Mouse (Mus musculus) lung, postnatal 36 days (tissue): ENCODE results near the gene Fbf1.
"Not testable (repeated sequence)": the region's sequence is repeated elsewhere in the genome, so short reads cannot be mapped to it uniquely, and the experiment has no call there.

Experiments used
- DNase-seq: peaks from one replicate; pipeline ENCODE4 v3.0.0; 2022; ENCODE audit warnings: mixed read lengths

Gene Fbf1

DNA sequence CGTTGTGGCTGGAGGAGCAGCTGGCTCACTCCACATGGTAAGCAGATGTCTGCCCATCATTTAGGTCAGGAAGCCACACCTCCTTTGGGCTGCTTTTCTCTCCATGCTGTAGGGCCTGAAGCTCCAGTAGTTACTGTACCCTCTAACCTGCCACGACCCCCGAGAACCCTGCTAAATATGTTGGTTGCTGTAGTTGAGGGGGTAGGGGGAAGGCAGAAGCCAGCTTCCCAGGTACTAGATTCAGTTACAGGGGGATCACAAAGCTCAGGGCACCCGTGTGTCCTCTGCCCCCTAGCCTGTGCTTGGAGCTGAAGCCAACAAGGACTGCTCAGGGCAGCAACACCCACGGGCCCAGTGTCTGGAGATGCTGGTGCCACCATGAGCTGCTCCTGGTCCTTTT, 34.5 kb downstream of the Fbf1 start:
- no peak for DNase-seq

DNA sequence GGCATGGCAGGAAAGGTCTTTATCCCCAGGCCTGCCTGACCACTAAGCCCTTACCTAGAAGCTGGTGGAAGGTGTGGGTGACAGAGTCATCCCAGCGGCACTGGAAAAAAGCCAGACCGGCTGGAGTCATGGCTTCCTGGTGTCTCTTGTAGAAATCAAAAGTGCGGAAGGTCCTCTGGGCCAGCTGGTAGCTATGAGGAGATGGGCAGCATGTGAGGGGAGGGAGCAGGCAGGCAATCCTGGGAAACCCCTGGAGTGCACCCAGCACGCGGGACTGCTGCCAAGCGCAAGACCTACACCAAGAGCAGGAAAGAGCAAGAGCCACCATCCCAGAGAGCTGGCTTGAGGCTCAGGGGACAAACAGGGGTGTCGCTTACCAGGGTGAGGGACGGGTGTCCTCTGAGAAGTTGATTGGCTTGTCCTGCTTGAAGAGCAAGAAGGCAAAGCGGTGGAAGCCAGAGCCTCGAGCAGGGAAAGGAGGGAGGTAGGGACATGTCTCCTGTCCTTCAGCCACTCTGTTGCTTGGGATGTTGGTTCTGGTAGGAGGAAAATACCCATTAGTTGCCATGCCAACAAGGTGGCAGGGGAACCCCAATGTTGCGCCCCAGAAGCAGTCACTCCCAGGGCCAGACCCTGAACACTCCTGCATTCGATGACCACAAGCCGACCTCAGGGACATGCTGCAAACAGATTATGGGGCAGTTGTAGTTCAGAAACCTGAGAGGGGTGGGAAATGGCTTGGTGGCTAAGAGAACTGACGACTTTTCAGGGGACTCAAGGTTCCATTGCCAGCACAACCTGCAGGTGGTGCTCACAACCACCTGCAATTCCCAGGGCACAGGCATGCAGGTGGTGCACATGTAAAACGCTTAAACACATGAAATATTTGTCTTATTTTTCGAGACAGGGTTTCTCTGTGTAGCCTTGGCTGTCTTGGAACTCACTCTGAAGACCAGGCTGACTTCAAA, 35.3 kb downstream of the Fbf1 start:
- DNase-seq, result no peak

DNA sequence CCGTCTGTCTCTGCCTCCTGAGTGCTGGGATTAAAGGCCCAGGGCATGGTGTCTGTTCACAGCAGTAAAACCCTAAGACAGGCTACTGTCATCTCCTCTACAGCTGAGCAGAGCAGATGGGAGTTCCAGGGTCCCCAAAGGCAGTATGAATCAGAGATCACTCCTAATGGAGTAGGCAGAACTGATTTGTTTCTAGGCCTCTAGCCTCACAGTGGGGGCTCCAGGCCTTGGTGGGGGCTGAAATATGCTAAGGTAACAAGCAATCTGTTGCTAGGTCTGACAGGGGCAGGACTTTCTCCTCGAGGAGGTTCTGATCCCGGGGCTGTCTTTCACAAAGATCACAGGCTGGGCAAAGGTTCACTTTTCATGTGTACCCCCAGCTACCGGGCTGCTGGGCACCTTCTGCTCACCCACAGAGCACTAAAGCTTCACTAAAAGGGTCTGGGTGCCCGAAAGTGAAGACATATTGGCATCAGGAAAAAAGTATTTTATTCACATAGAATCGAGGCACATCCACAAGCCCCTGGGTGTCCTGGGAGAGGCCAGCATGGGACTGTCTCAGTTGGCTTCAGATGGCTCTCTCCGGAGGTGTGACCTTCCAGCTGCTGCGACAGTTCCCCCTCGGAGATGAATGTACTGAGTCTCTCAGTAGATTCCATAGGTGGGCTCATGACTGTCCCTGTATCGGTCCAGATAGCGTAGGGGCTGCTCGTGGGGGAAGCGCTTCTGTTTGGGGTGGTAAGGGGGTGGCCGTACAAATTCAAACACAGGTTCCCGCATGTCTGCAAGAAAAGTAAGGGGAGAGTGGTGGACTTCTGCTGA, 36.4 kb downstream of the Fbf1 start:
- no peak for DNase-seq

DNA sequence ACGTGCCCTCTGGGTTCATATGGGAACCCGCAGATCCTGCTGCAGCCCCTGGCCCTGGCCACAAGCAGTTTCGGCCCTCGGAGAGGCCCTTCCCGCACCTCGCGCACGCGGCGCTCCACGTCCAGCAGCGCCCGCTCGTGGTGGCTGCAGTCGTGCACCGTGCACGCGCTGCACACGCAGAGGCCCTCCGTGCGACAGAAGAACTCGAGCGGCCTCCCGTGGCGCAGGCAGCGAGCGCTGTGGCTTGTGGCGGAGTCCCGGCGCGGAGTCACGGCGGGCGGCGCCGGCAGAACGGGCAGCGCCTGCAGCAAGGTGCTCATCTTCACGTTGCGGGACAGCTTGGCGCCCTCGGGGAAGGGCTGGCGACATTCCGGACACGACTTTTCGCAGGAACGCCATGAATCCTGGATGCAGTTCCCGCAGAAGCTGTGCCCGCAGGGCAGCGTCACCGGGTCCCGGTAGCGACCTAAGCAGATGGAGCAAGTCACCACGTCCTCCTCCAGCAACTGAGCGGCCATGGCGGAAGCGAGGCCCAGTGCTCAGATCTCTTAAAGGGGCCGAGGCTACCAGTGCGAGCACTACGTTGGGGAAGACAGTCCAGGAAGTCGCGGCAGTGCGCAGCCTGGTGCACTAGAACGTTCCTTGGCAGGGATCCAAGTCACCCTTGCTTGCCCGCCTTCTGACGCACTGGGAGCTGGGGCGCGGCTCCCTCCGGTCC, 37.3 kb downstream of the Fbf1 start, which contains the start of gene Trim65:
Gene Trim65 (minus strand): TSS at position 641 of the 718 bp plus-strand sequence.
- peak; percentile 97 for DNase-seq

DNA sequence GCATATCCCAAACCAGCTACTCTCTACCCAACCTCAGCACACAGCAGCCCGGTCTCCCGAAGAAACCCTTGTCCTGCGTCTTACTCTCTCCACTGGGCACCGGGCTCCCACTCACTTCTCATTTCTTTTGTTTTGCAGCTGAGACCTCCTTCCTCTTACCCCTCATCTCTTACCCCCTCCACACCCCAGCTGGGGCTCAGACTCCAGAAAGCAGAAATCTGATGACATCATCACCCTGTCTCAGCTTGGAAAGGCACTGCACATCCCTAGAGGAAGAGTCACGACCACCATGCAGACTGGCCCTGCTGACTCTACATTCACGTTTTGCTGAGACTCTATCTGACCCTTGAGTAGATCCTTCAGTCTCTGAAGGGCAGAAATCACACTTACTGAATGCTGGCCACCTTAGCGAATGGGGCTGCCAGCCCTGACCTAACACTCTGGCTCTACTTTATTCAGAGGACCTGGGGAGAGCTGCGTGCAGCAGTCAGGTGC, 37.9 kb downstream of the Fbf1 start:
- DNase-seq, result no peak

DNA sequence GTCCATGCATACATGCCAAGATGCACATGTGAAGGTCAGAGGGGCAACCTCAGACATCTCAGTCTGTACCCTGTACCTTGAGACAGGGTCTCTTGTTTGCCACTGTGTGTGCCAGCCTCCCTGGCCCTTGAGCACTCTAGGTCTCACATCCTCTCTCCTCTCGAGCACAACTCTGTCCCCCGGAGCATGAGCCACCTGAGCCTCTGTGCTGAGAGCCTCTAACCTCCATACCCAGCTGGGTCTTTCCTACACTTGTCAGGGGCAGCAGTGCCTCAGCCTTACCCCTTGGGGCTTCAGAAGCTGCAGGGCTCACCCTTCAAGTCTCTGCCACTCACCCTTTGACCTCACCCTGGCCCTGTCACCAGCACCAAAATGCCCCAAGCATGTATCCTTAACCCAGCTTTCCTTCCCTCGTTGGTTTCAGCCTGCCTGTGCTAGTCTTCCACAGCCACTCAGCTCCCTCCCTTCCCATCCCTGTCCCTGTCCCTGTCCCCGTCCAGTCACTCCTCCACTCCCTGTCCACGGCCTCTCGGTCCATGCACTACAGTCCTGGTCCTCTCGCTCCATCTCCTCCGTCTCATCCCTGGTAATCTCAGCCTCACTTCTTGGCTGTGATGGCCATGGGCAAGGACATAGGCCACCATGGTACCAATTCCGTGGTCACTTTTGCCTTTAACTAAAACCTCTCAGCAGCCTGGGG, 38.7 kb downstream of the Fbf1 start:
- DNase-seq, result no peak

DNA sequence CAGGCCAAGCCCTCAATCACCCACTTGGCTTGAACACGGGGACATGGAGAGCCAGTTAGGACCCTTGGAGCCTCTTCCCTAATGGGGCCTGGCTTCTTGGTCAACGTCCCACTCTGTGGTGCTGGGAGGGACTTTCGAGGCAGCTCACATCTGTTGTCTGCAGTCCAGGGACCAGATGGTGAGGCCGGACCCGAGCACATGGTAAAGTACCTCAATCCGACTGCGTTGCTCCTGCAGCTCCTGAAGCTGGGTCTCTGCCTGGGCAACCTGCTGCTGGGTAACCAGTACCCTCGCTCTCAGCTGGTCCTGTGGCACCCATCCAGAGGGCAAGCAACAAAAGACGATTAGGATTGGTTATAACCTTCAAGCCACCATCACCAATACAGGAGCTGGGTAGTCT, 40.0 kb downstream of the Fbf1 start:
- DNase-seq, result no peak

DNA sequence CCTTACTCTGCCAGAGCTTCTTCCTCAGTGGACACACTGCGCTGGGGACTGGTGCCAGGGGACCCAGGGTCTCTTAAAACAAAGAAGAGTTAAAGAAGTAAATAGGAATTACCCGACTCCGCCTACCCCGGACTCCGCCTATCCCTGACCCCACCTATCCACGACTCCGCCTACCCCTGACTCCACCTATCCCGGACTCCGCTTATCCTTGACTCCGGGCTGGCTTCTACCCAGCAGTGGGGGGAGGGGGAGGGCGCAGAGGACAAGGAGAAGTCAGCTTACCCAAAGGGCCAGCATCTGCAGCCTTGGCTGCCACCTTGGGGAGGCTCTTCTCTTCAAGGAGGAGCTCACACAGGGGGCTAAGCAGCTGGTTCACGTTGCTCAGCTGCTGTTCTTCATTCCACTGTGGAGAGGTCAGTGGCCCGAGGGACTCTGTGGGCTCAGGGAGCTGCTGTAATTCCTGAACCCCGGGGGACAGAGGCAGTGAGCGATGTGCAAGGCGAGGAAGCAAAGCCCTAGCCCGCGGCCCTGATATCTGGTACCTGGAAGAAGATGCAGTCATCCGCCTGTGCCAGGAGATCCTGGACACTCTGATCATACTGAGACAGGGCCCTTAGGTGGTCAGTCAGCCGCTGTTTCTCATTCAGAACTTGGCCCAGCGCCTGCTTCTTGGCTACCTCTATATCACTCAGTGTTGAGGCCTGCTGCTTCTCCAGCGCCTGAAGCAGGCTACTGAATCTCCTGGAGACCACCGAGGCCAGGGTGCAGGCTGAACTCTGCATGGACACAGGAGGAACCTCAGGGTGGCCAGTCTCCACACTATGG, 40.6 kb downstream of the Fbf1 start, which contains the start of gene Trim47:
Gene Trim47 (minus strand): TSS at position 55 of the 825 bp plus-strand sequence.
- peak; percentile 86 for DNase-seq

DNA sequence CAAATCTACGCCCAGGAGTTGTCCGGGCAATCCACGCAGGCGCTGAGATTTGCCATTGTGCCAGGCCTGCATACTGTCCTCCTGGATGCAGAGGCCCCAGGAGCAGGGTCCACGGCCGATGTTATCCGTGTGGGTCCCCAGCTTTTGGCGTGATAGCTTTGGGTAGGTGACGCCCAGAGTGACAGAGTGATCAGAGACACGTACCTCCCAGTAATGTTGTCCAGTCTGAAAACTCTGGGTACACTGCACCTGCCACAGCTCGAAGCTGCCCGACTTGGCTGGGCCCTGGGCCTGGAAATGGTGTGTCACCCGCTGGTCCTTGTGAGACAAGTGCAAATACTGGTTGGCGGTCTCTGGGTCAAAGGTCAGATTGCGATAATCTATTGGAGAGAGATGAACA, 41.7 kb downstream of the Fbf1 start:
- DNase-seq, result no peak

DNA sequence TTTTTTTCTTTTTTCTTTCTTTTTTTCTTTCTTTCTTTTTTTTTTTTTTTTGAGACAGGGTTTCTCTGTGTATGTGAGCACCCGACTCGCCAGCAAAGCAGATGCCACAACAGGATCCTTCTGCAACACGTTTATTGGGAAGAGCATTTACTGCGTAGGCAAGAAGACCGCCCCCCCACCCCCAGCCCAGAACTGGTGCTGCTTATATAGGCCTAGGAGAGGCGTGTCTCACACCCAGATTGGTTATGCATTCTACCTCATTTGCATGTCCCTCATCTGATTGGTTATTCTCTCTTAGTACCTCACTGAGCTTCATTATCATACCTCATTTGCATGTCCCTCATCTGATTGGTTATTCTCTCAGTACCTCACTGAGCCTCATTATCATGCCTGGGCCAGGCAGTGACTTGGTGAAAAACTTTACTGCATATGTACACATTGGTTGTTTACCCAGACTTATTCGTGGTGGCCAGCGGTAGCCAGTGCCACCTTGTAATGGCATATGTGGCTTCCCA, 46.2 kb downstream of the Fbf1 start:
- DNase-seq, result not testable (repeated sequence)

DNA sequence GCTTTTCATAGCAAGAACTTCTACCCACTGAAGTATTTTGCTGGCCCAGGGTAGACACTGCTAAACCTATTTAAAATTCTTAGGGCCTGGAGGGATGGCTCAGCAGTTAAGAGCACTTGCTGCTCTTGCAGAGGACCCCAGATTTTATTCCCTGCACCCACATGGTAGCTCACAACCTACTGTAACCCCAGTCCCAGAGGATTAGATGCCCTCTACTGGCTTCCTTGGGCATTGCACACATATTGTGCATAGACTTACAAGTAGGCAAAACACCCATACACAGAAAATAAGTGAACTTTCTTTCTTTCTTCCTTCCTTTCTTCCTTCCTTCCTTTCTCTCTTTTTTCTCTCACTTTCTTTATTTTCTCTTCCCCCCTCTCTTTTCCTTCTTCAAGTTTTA, 50.1 kb downstream of the Fbf1 start:
- peak; percentile 43 for DNase-seq

DNA sequence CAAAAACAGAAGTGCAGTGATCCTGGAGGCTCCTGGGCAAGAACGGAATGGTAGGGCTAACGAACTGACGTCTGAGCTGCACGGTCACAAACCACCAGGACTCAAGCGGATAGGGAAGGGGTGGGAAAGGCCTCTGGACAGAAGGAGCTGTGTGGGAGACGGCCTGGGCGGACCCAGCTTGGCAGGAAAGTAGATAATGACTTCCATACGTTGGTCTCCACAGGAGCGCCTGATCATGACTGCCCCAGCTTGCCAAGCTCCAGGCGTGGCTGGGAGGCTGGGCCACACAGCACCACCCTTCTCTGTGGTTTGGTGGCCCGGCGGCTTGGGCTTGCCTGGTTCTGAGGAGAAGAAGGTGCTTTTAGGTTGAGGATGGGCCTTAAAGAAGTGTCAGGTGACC, 50.7 kb downstream of the Fbf1 start:
- DNase-seq, result no peak

DNA sequence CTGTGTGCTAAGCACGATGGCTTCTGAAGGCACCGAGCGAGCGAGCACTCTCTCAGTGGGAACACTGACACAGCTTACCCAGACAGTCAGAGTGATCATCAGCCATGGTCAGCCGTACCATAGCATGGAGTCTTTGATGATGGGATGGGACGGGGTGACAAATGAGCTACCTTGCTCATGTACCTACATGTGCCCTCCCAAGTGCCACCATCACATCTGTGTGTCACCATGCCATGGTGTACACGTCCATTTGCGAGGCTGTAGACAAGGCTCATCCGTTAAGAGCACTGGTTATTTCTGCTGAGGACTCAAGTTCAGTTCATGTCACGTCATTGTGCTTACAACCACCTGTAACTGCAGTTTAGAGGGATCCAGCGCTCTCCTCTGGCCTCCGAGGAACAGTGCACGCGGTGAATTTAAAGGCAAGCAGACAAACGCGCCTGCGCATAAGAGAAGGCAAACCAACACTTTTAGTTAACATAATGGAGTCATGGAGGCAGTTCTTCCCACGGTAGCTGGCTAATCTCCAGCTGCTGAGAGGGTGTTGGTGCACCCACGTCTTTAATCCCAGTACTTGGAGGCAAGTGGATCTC, 56.3 kb downstream of the Fbf1 start:
- peak; percentile 35 for DNase-seq

DNA sequence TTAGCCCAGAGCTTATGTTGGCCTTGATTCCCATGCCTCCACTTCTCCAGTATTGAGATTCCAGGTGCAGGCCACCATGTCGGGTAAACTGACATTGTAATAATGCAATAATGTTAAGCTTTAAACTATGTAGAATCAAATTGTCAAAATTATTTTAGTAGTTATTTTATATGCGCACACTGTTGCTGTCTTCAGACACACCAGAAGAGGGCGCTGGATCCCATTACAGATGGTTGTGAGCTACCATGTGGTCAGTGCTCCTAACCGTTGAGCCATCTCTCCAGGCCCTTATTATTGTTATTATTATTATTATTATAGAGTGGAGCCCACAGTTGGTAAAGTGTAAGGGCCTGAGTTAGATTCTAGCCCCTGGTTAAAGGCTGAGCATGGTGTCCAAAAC, 56.9 kb downstream of the Fbf1 start:
- DNase-seq, result no peak

DNA sequence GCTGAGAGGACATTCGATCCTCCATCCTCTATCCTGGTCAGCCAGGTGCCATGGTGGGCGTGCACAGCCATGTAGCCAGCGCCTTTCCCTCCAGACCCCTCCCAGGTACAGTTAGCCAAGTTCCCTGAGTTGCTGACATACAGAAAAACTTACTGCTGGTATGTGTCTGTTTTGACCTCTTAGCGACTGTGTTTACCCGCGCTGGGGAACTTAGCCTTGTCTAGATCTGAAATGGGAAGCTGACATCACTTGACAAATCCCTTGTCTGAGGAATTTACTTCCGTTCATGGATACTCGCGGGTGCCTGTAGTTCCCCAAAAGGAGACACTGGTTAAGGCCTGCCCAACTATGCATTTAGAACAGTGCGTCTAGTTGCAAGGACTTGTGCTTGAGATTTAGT, 57.4 kb downstream of the Fbf1 start:
- peak; percentile 74 for DNase-seq

DNA sequence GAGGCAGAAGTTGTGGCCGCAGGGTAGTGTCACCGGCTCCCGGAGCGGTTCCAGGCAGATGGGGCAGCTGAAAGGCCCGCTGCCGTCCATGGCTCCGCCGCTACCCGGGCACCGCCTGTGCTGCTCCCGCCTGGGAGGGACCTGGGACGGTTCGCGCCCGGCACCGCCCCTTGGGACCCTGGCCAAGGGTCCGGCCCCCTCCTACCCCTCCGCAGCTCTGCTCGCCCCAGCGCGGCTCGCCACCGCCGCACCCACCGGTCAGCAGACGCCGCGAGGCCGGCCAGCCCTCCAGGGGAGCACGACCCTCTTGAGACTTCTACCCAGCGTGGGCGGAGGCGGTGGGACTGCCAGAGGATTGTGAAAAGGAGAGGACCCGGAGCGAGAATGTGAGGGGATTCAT, 57.8 kb downstream of the Fbf1 start:
- peak; percentile 79 for DNase-seq

DNA sequence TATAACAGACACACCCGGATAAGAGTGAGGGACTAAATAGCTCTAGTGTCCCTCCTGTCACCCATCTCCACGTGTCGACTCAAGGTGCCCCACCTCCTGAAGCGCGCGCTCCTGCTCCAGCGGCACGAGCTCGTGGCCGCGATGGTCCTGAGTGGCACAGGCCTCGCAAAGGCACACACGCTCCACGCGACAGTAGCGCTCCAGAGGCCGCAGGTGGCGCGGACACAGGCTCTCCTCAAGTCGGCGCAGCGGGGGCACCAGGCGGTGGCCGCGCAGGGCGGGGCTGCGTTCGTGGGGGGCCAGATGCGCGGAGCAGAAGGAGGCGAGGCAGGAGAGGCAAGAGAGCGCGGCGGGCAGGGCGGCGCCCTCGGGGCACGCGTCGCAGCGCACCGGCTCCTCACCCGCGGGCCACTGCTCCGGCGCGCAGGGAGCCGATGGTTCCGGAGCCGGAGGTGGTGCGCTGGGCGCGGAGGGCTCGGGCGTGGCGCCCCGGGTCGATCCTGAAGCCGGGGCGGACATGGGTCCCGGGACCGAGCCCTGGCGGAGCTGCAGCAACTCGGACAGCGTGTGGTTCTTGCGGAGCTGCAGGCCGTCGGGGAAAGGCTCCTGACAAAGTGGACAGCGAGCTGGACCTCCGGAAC, 58.4 kb downstream of the Fbf1 start:
- DNase-seq, result no peak

DNA sequence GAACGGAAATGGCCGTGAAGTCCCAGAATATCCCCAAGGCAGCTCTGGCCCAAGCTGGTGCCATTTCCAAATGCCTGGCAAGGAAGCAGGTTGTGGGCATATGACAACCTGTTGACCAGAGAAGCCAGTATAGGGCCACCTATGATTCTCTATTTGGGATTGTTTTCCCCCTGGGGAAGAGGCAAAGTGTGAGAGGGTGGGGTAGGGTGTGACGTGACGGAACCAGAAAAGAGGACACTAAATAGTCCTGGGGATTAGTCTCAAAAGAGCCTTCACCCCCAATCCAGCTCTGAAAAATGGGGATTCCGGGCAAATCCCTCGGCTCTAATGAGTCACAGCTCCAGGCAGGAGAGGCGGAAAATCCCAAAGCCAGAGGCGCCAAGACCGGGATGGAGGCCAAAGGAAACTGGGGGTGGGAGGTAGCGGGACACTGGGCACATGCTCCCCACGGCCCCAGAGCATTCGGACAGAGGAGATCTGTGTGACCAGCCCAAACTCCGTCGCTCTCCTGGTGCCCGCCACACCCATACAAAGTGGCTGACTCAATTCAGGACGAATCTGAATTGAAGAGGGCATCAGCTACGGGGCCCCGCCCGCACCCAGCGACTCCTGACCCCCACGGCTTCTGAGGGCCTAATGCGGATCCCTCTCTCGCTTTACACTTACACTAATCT, 59.4 kb downstream of the Fbf1 start:
- DNase-seq, result peak; percentile 71

DNA sequence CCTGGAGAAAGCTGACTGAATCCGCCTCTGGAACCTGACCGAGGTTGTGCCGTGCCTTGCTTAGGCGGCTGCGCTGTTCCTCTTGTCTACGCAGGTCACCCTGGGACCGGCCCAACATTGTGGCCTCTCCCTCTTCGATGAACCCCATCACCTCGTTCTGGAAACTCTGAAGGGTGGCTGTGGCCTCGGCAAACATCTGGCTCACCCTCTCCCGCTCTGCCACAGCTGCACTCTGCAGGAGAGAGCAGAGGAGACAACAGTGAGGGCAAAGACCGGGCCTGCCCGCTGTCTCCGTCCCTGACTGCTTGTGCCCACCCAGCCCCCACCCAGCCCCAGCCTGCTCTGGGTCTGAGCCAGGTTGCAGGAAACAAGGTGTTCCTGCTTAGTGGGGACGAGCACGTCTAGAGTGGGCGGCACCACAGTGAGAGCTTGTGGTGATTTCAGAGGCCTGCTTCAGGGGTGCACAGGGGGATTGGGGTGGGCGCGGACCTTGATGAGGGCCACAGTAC, 60.1 kb downstream of the Fbf1 start:
- no peak for DNase-seq
